Mouse (Mus musculus) hematopoietic multipotent progenitor cell, adult 10-12 weeks (in vitro differentiated cells): ENCODE results near the gene D17H6S53E. TPM values are rescaled to one million over a fixed set of nuclear protein-coding genes. Genes with fewer than 3 reads are reported as not detected.

ENCODE experiments used
- polyA plus RNA-seq: library from polyadenylated mRNA; stranded (reverse); fragments of >175 nt; gene quantifications from 2 replicates; pipeline ENCODE4 v1.2.3, GENCODE M21; 2012; ENCODE audit warnings: low replicate concordance

Gene D17H6S53E
- polyA plus RNA-seq, 1 experiment, result 21.9 TPM

Other genes with a start within 250 kb of the D17H6S53E start
- gene Zbtb12, start 246.9 kb upstream of the D17H6S53E start, polyA plus RNA-seq, result 12.3 and 13.4 TPM in 2 replicates
- 0.10 TPM in 1 of 2 replicates, not detected in the other for gene Gm20547, start 244.3 kb upstream of the D17H6S53E start, polyA plus RNA-seq
- gene C2, start 228.1 kb upstream of the D17H6S53E start, polyA plus RNA-seq, result 1.6 and 6.5 TPM in 2 replicates
- 299 and 719 TPM in 2 replicates for gene Ehmt2, start 227.9 kb upstream of the D17H6S53E start, polyA plus RNA-seq
- gene Slc44a4, start 211.9 kb upstream of the D17H6S53E start, polyA plus RNA-seq, result not detected in 2 replicates
- gene Neu1, start 195.1 kb upstream of the D17H6S53E start, polyA plus RNA-seq, result 46.6 and 61.8 TPM in 2 replicates
- gene Hspa1b, start 167.1 kb upstream of the D17H6S53E start, polyA plus RNA-seq, result 3.0 and 6.4 TPM in 2 replicates
- not detected in 2 replicates for gene Gm20481, start 156.5 kb upstream of the D17H6S53E start, polyA plus RNA-seq
- gene Hspa1a, start 154.2 kb upstream of the D17H6S53E start, polyA plus RNA-seq, result 0.68 and 2.2 TPM in 2 replicates
- not detected in 2 replicates for gene Hspa1l, start 153.7 kb upstream of the D17H6S53E start, polyA plus RNA-seq
- gene Lsm2, start 144.5 kb upstream of the D17H6S53E start, polyA plus RNA-seq, result 51.7 and 75.3 TPM in 2 replicates
- 768 and 1,214 TPM in 2 replicates for gene Vars, start 125.4 kb upstream of the D17H6S53E start, polyA plus RNA-seq
- gene Vwa7, start 109.8 kb upstream of the D17H6S53E start, polyA plus RNA-seq, result 0.51 and 1.3 TPM in 2 replicates
- gene Sapcd1, start 98.4 kb upstream of the D17H6S53E start, polyA plus RNA-seq, result 93.8 and 249 TPM in 2 replicates
- 54.6 and 127 TPM in 2 replicates for gene Msh5, start 79.6 kb upstream of the D17H6S53E start, polyA plus RNA-seq
- 161 and 172 TPM in 2 replicates for gene Clic1, start 76.4 kb upstream of the D17H6S53E start, polyA plus RNA-seq
- gene Ddah2, start 67.3 kb upstream of the D17H6S53E start, polyA plus RNA-seq, result 6.4 and 6.5 TPM in 2 replicates
- gene Ly6g6c, start 61.0 kb upstream of the D17H6S53E start, polyA plus RNA-seq, result 0.17 TPM in 1 of 2 replicates, not detected in the other
- 0.16 and 0.42 TPM in 2 replicates for gene Mpig6b, start 60.2 kb upstream of the D17H6S53E start, polyA plus RNA-seq
- not detected in 2 replicates for gene Ly6g6e, start 49.5 kb upstream of the D17H6S53E start, polyA plus RNA-seq
- gene Ly6g6d, start 48.3 kb upstream of the D17H6S53E start, polyA plus RNA-seq, result not detected in 2 replicates
- gene Ly6g6f, start 40.8 kb upstream of the D17H6S53E start, polyA plus RNA-seq, result not detected in 2 replicates
- gene Abhd16a, start 37.1 kb upstream of the D17H6S53E start, polyA plus RNA-seq, result 115 and 170 TPM in 2 replicates
- gene Ly6g5c, start 18.1 kb upstream of the D17H6S53E start, polyA plus RNA-seq, result not detected in 2 replicates
- gene Ly6g5b, start 10.9 kb upstream of the D17H6S53E start, polyA plus RNA-seq, result 0.24 and 0.66 TPM in 2 replicates
- gene Gpank1, start 4.9 kb upstream of the D17H6S53E start, polyA plus RNA-seq, result 76.2 and 161 TPM in 2 replicates
- 50.0 and 73.9 TPM in 2 replicates for gene Csnk2b, start 4.3 kb upstream of the D17H6S53E start, polyA plus RNA-seq
- gene Apom, start 5.7 kb downstream of the D17H6S53E start, polyA plus RNA-seq, result 0.18 and 0.28 TPM in 2 replicates
- gene Bag6, start 8.8 kb downstream of the D17H6S53E start, polyA plus RNA-seq, result 414 and 841 TPM in 2 replicates
- 1,121 and 1,280 TPM in 2 replicates for gene Prrc2a, start 38.5 kb downstream of the D17H6S53E start, polyA plus RNA-seq
- 7.8 and 19.1 TPM in 2 replicates for gene Aif1, start 49.7 kb downstream of the D17H6S53E start, polyA plus RNA-seq
- gene Lst1, start 62.1 kb downstream of the D17H6S53E start, polyA plus RNA-seq, result 28.4 and 125 TPM in 2 replicates
- 883 and 1,534 TPM in 2 replicates for gene Ltb, start 68.1 kb downstream of the D17H6S53E start, polyA plus RNA-seq
- gene Tnf, start 75.6 kb downstream of the D17H6S53E start, polyA plus RNA-seq, result 8.2 and 10.3 TPM in 2 replicates
- 20.2 and 29.6 TPM in 2 replicates for gene Lta, start 79.0 kb downstream of the D17H6S53E start, polyA plus RNA-seq
- gene Gm16181, start 94.5 kb downstream of the D17H6S53E start, polyA plus RNA-seq, result not detected in 2 replicates
- gene Atp6v1g2, start 107.3 kb downstream of the D17H6S53E start, polyA plus RNA-seq, result 2.8 and 6.8 TPM in 2 replicates
- gene Nfkbil1, start 109.4 kb downstream of the D17H6S53E start, polyA plus RNA-seq, result 35.2 and 66.9 TPM in 2 replicates
- gene Ddx39b, start 115.4 kb downstream of the D17H6S53E start, polyA plus RNA-seq, result 174 and 194 TPM in 2 replicates
- gene H2-D1, start 136.4 kb downstream of the D17H6S53E start, polyA plus RNA-seq, result 496 and 1,202 TPM in 2 replicates
- 21.1 and 21.9 TPM in 2 replicates for gene H2-Q1, start 194.0 kb downstream of the D17H6S53E start, polyA plus RNA-seq
- 3.7 and 12.2 TPM in 2 replicates for gene H2-Q2, start 215.9 kb downstream of the D17H6S53E start, polyA plus RNA-seq